ENCODE assay signal across 12 mouse cellular contexts in the genomic region with DNA sequence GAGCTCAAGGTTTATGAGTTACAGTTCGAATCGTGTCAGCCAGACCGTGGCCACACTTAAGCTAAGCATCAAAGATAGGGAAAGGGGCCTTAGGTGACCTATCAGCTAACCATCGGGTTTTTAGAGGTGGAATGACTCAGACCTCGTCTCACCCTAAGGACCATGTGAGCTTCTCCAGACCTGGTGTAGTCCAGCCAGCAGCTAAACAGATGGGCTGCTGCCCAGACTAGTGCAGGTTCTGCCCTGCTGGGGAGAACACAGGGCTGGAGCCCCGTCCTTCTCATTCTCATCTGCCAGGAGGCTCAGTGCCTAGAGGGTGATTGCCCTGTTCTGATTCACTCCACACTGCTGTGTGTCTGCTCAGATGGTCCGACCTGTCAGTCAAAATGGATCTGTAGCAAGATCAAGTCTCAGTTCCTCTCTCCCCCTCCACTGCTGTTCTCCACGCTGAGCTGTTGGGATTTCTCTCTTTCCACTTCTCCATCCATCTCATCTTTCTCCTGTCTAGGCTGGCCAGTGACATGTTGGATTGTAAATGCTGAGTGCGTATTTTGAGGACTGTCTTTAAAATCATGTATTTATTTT. TPM values are rescaled to one million over a fixed set of nuclear protein-coding genes. Genes with fewer than 3 reads are reported as not detected.
A peak's percentile ranks its signal among the peaks of the same experiment; 100 is the strongest.
DNase-seq lines count a peak whose midpoint lies in the region; ATAC-seq and TF ChIP-seq lines count a peak whose summit lies in the region.
"Had no signal": no experiment of that assay in that cellular context is flagged by ENCODE, and none has a peak within 500 bp of the region (broad histone marks: within the 10 kb centered on the region; RNA-seq: fewer than 3 reads in every experiment).

No protein-coding gene starts in this region.

- no peak overlapping the region for H3K4me3 ChIP-seq in heart, adult 2 months
- no peak overlapping the region for H3K4me3 ChIP-seq in embryonic facial prominence, embryonic 13.5 days
- H3K4me3 ChIP-seq in kidney, embryonic 16.5 days (ENCODE audit: low read length): no peak overlapping the region
- H3K4me3 ChIP-seq in midbrain, postnatal 0 days (ENCODE audit: low read depth, low read length): no peak overlapping the region
- H3K4me3 ChIP-seq: embryonic facial prominence, embryonic 12.5 days; hindbrain, embryonic 13.5 days; kidney, embryonic 15.5 days; lung, embryonic 15.5 days had no signal

- H3K27me3 ChIP-seq in heart, adult 2 months (ENCODE audit: control insufficient read depth, insufficient read depth, low read length): no peaks in the 10 kb centered on the region
- no peaks in the 10 kb centered on the region for H3K27me3 ChIP-seq in embryonic facial prominence, embryonic 13.5 days
- no peaks in the 10 kb centered on the region for H3K27me3 ChIP-seq in kidney, embryonic 16.5 days (ENCODE audit: insufficient read depth, low read length)
- H3K27me3 ChIP-seq in midbrain, postnatal 0 days (ENCODE audit: insufficient read depth, low read length): no peaks in the 10 kb centered on the region
- H3K27me3 ChIP-seq: embryonic facial prominence, embryonic 12.5 days; hindbrain, embryonic 13.5 days; kidney, embryonic 15.5 days; lung, embryonic 15.5 days had no signal

- peak overlapping the region; percentile 16; the same call in 1 of the 2 replicates for H3K4me2 ChIP-seq in embryonic facial prominence, embryonic 13.5 days
- no peak overlapping the region for H3K4me2 ChIP-seq in kidney, embryonic 16.5 days (replicated peaks; ENCODE audit: low read depth, low read length)
- H3K4me2 ChIP-seq in midbrain, postnatal 0 days (ENCODE audit: low read depth, low read length, poor library complexity, severe bottlenecking): no peak overlapping the region
- H3K4me2 ChIP-seq: embryonic facial prominence, embryonic 12.5 days; hindbrain, embryonic 13.5 days; kidney, embryonic 15.5 days; lung, embryonic 15.5 days had no signal

- ATAC-seq in embryonic facial prominence, embryonic 13.5 days (ENCODE audit: insufficient number of reproducible peaks, insufficient read depth, low FRiP score, low TSS enrichment, low read depth): no peak
- ATAC-seq in megakaryocyte, adult 5-6 weeks (ENCODE audit: poor library complexity, severe bottlenecking): peak; percentile 72
- no peak for ATAC-seq in kidney, embryonic 16.5 days (ENCODE audit: low FRiP score, low TSS enrichment)
- ATAC-seq in midbrain, postnatal 0 days (ENCODE audit: low FRiP score): no peak
- ATAC-seq: midbrain, embryonic 16.5 days had no signal

- no peak overlapping the region for H3K9ac ChIP-seq in heart, adult 2 months (ENCODE audit: low read depth, low read length)
- H3K9ac ChIP-seq in embryonic facial prominence, embryonic 13.5 days: peak overlapping the region; percentile 2; the same call in 1 of the 2 replicates
- H3K9ac ChIP-seq in kidney, embryonic 16.5 days (replicated peaks; ENCODE audit: low read length): no peak overlapping the region
- no peak overlapping the region for H3K9ac ChIP-seq in midbrain, postnatal 0 days (replicated peaks; ENCODE audit: low read length, poor library complexity, severe bottlenecking)
- H3K9ac ChIP-seq: embryonic facial prominence, embryonic 12.5 days; hindbrain, embryonic 13.5 days; kidney, embryonic 15.5 days; lung, embryonic 15.5 days had no signal

- no peak for TF ChIP-seq POLR2A in heart, adult 2 months (IDR thresholded peaks at IDR 0.05; ENCODE audit: insufficient read depth, low read depth, low read length)

- H3K27ac ChIP-seq in heart, adult 2 months: peak overlapping the region; percentile 51
- no peak overlapping the region for H3K27ac ChIP-seq in embryonic facial prominence, embryonic 13.5 days
- no peak overlapping the region for H3K27ac ChIP-seq in kidney, embryonic 16.5 days (ENCODE audit: low read length)
- H3K27ac ChIP-seq in midbrain, postnatal 0 days (ENCODE audit: low read depth, low read length): no peak overlapping the region
- H3K27ac ChIP-seq: embryonic facial prominence, embryonic 12.5 days; hindbrain, embryonic 13.5 days; kidney, embryonic 15.5 days; lung, embryonic 15.5 days had no signal

- H3K4me1 ChIP-seq in heart, adult 2 months (ENCODE audit: control insufficient read depth, insufficient read depth, low read length): peaks cover 17% of the 10 kb centered on the region
- H3K4me1 ChIP-seq in embryonic facial prominence, embryonic 13.5 days: peaks cover 59% of the 10 kb centered on the region
- H3K4me1 ChIP-seq in kidney, embryonic 16.5 days (ENCODE audit: insufficient read depth, low read length): peaks cover 19% of the 10 kb centered on the region
- no peaks in the 10 kb centered on the region for H3K4me1 ChIP-seq in midbrain, postnatal 0 days (ENCODE audit: insufficient read depth, low read length)

- peak; percentile 70 for TF ChIP-seq EP300 in heart, adult 2 months (IDR thresholded peaks at IDR 0.05; ENCODE audit: insufficient read depth, low read depth, low read length)

- 41% methylated on average over 9 of the region's 9 CpGs for WGBS in heart, adult 2 months
- WGBS in embryonic facial prominence, embryonic 13.5 days: 50% methylated on average over 9 of the region's 9 CpGs
- 59% methylated on average over 9 of the region's 9 CpGs for WGBS in kidney, embryonic 16.5 days
- 82% methylated on average over 9 of the region's 9 CpGs for WGBS in midbrain, postnatal 0 days

- TF ChIP-seq CTCF in heart, adult 2 months (IDR thresholded peaks at IDR 0.05): no peak
- no peak for TF ChIP-seq CTCF in midbrain, postnatal 0 days (IDR thresholded peaks at IDR 0.05)

- DNase-seq in heart, adult 2 months: peak in 1 of 2 experiments; percentile 63
- no peak for DNase-seq in heart, adult 8-10 months (ENCODE audit: low spot score)
- peak; percentile 45 for DNase-seq in Muller cell, postnatal 12 days (ENCODE audit: inconsistent ontology term)
- no peak for DNase-seq in midbrain, postnatal 0 days (ENCODE audit: low spot score)

- H3K36me3 ChIP-seq in heart, adult 2 months (ENCODE audit: control insufficient read depth, insufficient read depth, low read length): peaks cover 13% of the 10 kb centered on the region
- H3K36me3 ChIP-seq in embryonic facial prominence, embryonic 13.5 days: no peaks in the 10 kb centered on the region
- no peaks in the 10 kb centered on the region for H3K36me3 ChIP-seq in kidney, embryonic 16.5 days (ENCODE audit: insufficient read depth, low read length)
- no peaks in the 10 kb centered on the region for H3K36me3 ChIP-seq in midbrain, postnatal 0 days (ENCODE audit: insufficient read depth, low read length)
- H3K36me3 ChIP-seq: embryonic facial prominence, embryonic 12.5 days; hindbrain, embryonic 13.5 days; kidney, embryonic 15.5 days; lung, embryonic 15.5 days had no signal

- H3K79me2 ChIP-seq in heart, adult 2 months (replicated peaks; ENCODE audit: control insufficient read depth, insufficient read depth, low read length): peaks cover 2% of the 10 kb centered on the region; the same call in 1 of the 2 replicates

- intact Hi-C loops in heart, adult 2 months (cut with DNase I): loop anchor here (2.0 kb wide), 1 partner anchor 78 kb away; no protein-coding TSS in a partner anchor

- H3K9me3 ChIP-seq in embryonic facial prominence, embryonic 13.5 days: no peaks in the 10 kb centered on the region
- H3K9me3 ChIP-seq in kidney, embryonic 16.5 days (ENCODE audit: low read length): no peaks in the 10 kb centered on the region
- no peaks in the 10 kb centered on the region for H3K9me3 ChIP-seq in midbrain, postnatal 0 days (ENCODE audit: low read length)
- H3K9me3 ChIP-seq: embryonic facial prominence, embryonic 12.5 days; hindbrain, embryonic 13.5 days; kidney, embryonic 15.5 days; lung, embryonic 15.5 days had no signal

RNA-seq across cellular contexts. Expression of gene Frmd6, which starts 5.8 kb away (rescaled TPM):
- 10 to 100 TPM; 31.4 to 33.2 TPM for total RNA-seq in heart, adult 2 months (2021)
- 17.3 and 28.7 TPM in 2 replicates for polyA plus RNA-seq in heart, adult 2 months (2012; rRNA removed)
- total RNA-seq in heart, adult 8-10 months (2022): 10 to 100 TPM; 28.6 to 35.3 (median 32.5) TPM
- polyA plus RNA-seq in embryonic facial prominence, embryonic 13.5 days (2015; fragmentation: Nextera tagmentation; extraction: Ambion mirVana): 70.6 and 72.0 TPM in 2 replicates
- 0.64 and 0.69 TPM in 2 replicates for total RNA-seq in megakaryocyte, adult 5-6 weeks (2015)
- total RNA-seq in megakaryocyte, adult 5-6 weeks (2017): 1.0 and 1.2 TPM in 2 replicates
- polyA plus RNA-seq in kidney, embryonic 16.5 days (2015; fragmentation: Nextera tagmentation; extraction: Ambion mirVana): 21.8 and 22.7 TPM in 2 replicates
- 7.2 and 8.9 TPM in 2 replicates for total RNA-seq in midbrain, postnatal 0 days (2014; rRNA removed)
- polyA plus RNA-seq in midbrain, postnatal 0 days (2015; fragmentation: Nextera tagmentation; extraction: Ambion mirVana): 5.9 and 6.8 TPM in 2 replicates
